Mouse (Mus musculus) kidney, adult 2 months (tissue): Measurements from ENCODE around the gene Nfasc. TPM values are rescaled to one million over a fixed set of nuclear protein-coding genes. Genes with fewer than 3 reads are reported as not detected.

ENCODE experiments used
- DNase-seq: peaks from one replicate; pipeline ENCODE4 v3.0.0; 2021
- H3K27ac ChIP-seq: fragments of 200-500 bp; 2 replicates; pipeline ENCODE4 v1.5.1; 2012; ENCODE audit warnings: low read depth, low read length, control low read depth, inconsistent platforms; ENCODE audit not compliant: insufficient read depth
- H3K27me3 ChIP-seq: fragments of 200-500 bp; replicated peaks from 2 replicates; pipeline ENCODE4 v1.6.1; 2012; ENCODE audit warnings: mild to moderate bottlenecking, moderate library complexity, low read length, inconsistent platforms; ENCODE audit not compliant: control insufficient read depth, insufficient read depth
- H3K36me3 ChIP-seq: fragments of 200-500 bp; 2 replicates; pipeline ENCODE4 v1.6.1; 2012; ENCODE audit warnings: mild to moderate bottlenecking, moderate library complexity, low read length, inconsistent platforms; ENCODE audit not compliant: control insufficient read depth, insufficient read depth
- H3K4me1 ChIP-seq: fragments of 200-500 bp; 2 replicates; pipeline ENCODE4 v1.6.1; 2011; ENCODE audit warnings: low read length; ENCODE audit not compliant: control insufficient read depth, insufficient read depth
- H3K4me3 ChIP-seq: fragments of 200-500 bp; 2 replicates; pipeline ENCODE4 v1.5.1; 2011; ENCODE audit warnings: mild to moderate bottlenecking, low read depth, low read length, control low read depth; ENCODE audit not compliant: insufficient read depth
- CTCF ChIP-seq: fragments of 200-500 bp; conservative IDR thresholded peaks from 2 replicates; pipeline ENCODE4 v1.5.1; 2011; ENCODE audit warnings: low read depth, mild to moderate bottlenecking, control low read depth, low read length, moderate library complexity, mixed read lengths; ENCODE audit not compliant: insufficient read depth, insufficient read length
- POLR2A ChIP-seq: fragments of 200-500 bp; IDR thresholded peaks from one replicate; pipeline ENCODE4 v1.6.1; 2011; ENCODE audit warnings: low read depth, low read length, control low read depth
- WGBS: fragments of 180-500 bp; shearing (Covaris S2); methylation state at CpG from one replicate; pipeline ENCODE4 v1.1.7; 2018; 5-methylcytosine and 5-hydroxymethylcytosine counted together
- polyA plus RNA-seq: library from polyadenylated mRNA; depleted of rRNA; stranded (reverse); fragments of >200 nt; gene quantifications from 2 replicates; pipeline ENCODE4 v1.2.3, GENCODE M21; 2012

Gene Nfasc
- polyA plus RNA-seq, 1 experiment, result 0.20 TPM

DNA sequence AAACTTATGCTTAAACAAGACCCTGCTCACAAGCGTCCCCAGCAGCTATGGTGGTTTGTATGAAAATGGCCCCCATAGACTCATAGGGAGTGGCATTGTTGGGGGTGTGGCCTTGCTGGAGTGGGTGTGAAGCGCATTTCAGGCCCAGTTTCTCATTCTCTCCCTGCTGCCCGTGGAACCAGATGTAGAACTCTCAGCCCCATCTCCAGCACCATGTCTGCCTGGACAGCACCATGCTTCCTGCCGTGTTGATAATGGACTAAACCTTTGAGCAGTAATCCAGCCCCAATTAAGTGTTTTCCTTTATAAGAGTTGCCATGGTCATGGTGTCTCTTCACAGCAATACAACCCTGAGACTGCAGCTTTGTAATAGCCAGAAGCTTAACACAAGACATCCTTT, 13.6 kb upstream of the Nfasc start:
- no peaks in the 10 kb centered on the region for H3K36me3 ChIP-seq
- no peaks in the 10 kb centered on the region for H3K27me3 ChIP-seq
- 55% methylated on average over 4 of the region's 4 CpGs for WGBS
- DNase-seq, result no peak
- no peaks in the 10 kb centered on the region for H3K4me1 ChIP-seq
- H3K4me3 ChIP-seq, result no peak overlapping the region
- TF ChIP-seq POLR2A (no peak), CTCF (no peak)
- no peak overlapping the region for H3K27ac ChIP-seq

DNA sequence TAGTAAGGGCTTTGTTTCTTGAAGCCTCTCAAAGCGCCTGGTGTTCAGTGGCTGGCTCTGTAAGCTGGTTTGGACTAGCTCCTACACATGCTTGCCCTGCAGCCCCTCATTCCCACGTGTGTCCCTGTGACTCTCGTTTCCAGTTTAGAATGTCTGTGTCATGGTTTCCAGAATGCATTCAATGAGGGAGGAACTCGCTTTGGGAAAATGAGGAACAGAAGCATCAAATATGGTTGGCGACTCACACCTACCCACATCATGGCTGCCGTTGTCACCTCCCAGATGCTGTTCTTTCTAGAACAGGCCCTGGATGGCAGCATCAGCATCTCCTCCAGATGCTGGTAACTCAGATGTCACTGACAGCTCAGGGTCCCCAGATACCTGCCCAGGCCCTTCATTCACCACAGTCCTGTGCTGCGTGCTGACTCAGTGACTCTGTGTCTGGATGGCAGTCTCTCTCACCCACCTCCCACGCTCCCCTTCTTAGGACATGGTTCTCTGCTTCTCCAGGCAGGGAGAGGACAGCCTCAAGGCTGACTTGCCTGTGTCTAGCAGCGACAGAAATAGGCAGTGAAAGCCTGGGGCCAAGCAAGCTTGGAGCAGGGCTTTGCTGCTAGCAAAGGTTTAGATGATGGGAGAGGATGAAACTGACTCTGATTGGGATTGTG, 7.8 kb upstream of the Nfasc start:
- Histone ChIP-seq H3K36me3 (no peaks in the 10 kb centered on the region), H3K4me1 (no peaks in the 10 kb centered on the region), H3K4me3 (no peak overlapping the region), H3K27ac (no peak overlapping the region), H3K27me3 (no peaks in the 10 kb centered on the region)
- 69% methylated on average over 9 of the region's 9 CpGs for WGBS
- TF ChIP-seq POLR2A, result no peak
- no peak for TF ChIP-seq CTCF
- no peak for DNase-seq

DNA sequence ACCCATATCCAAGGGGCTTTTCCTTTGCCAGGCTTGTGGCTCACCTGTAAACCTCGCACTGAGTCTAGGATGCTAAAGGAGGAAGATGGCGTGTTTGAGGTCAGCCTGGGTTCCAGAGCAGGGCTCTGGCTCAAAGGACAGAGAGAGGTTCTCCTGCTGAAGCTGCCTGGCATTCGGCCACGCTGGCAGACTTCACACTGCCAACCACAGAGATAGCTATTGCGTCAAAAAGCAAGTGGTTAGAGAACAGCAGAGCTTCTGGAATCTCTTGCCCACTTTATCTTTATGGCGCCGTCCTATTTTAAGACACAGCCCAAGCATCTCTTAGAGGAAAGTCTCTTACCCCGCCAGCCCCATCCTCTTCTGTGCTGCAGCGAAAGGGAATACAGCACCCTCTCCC, 4.7 kb upstream of the Nfasc start:
- Histone ChIP-seq H3K4me1 (no peaks in the 10 kb centered on the region), H3K36me3 (no peaks in the 10 kb centered on the region), H3K4me3 (no peak overlapping the region), H3K27me3 (no peaks in the 10 kb centered on the region), H3K27ac (no peak overlapping the region)
- WGBS, result 91% methylated on average over 9 of the region's 9 CpGs
- TF ChIP-seq POLR2A, result no peak
- TF ChIP-seq CTCF, result no peak
- DNase-seq, result no peak

DNA sequence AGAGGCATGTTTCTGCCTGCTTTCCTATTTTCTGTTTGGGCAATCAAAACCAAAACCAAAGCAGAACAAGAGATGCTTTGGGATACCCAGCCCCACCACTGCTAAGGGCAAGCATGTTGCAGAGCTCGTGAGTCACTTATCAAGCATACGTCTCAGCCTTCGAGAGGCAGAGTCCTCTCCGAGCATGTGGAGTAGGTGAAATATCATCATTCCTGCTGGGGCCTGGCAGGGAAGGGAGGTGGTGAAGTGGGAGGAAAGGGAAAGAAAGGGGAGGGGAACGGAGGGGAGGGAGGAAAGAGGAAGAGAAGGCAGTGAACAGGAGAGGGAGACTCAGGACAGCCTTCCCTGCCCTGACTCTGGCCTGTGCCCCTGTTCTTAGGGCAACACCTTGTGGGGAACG, 4.0 kb upstream of the Nfasc start:
- WGBS, result 67% methylated on average over 6 of the region's 6 CpGs
- TF ChIP-seq CTCF (no peak), POLR2A (no peak)
- no peak overlapping the region for H3K27ac ChIP-seq
- H3K4me3 ChIP-seq, result no peak overlapping the region
- no peak for DNase-seq
- H3K4me1 ChIP-seq, result no peaks in the 10 kb centered on the region
- no peaks in the 10 kb centered on the region for H3K36me3 ChIP-seq
- H3K27me3 ChIP-seq, result no peaks in the 10 kb centered on the region

DNA sequence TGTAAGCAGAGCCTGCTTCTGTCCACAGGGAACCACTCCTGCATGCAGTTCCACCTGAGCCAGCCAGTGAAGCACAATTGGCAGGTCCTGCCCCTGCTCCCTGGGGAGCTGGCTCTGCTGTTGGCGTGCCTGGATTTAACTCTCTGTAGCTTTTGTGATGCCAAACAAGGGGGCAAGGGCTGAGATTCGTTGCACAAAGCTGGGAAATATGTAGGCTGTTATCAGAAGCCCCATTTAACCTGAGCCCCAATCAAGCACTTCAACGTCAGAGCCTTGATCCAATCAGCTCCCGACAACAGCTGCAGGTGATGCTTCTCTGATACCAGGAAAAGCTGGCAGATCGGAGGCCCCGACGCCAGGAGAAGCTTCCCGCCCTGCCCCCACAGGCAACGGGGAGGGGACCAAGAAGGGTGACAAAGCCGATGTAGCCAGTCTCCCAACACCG, 2.5 kb downstream of the Nfasc start:
- TF ChIP-seq POLR2A (no peak), CTCF (no peak)
- no peaks in the 10 kb centered on the region for H3K4me1 ChIP-seq
- no peak for DNase-seq
- H3K27ac ChIP-seq, result no peak overlapping the region
- WGBS, result 2% methylated on average over 11 of the region's 11 CpGs
- no peaks in the 10 kb centered on the region for H3K27me3 ChIP-seq
- no peaks in the 10 kb centered on the region for H3K36me3 ChIP-seq
- H3K4me3 ChIP-seq, result no peak overlapping the region

DNA sequence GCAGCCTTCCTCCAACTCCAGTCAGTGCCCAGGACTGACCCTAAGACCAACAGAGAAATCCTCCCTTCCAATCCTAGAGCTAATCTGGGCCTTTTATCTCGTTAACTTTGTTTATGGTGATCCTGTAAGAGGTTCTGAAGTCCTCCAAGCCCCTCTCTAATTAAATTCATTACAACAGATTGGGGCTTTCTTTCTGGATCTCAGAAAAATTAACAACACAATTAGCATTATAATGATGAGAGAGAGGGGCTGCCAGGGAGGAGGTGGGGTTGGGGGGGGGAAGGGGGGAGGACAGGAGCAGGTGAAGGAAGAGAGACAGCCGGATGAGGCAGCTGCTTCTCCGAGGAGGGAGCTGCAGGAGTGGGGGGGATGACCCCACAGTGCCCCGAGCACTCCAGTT, 5.4 kb downstream of the Nfasc start:
- no peak for DNase-seq
- 7% methylated on average over 4 of the region's 4 CpGs for WGBS
- H3K4me1 ChIP-seq, result no peaks in the 10 kb centered on the region

DNA sequence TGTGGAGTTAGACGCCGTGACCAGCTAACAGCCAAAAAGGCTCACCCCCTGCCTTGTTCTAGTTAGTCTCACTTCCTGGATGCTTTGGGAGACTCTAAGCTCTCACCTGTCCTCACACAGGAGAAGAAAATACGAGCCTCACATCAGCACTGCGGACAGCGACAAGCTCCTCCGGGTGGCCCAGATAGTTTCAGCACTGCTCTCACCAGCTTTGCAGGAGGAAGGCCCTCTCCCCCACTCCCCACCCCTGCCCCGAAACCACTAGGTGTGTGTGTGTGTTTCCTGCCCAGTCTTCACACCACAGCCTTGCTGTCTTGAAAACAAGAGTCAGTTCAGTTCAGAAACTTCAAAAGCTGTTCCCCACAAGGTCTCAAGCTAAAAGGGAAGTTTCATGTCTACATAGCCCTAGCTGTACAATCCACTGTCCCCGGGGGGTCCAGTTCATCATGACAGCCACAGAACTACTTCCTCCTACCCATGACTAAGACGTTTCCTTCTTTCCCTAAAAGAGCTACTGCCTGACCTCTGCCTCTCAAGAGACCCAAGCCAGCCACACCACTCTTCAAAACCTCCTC, 7.6 kb downstream of the Nfasc start:
- TF ChIP-seq POLR2A, result no peak
- no peak for TF ChIP-seq CTCF
- 33% methylated on average over 9 of the region's 9 CpGs for WGBS
- no peak overlapping the region for H3K4me3 ChIP-seq
- H3K4me1 ChIP-seq, result no peaks in the 10 kb centered on the region
- H3K27me3 ChIP-seq, result no peaks in the 10 kb centered on the region
- no peak for DNase-seq
- H3K36me3 ChIP-seq, result no peaks in the 10 kb centered on the region
- H3K27ac ChIP-seq, result no peak overlapping the region

More for the DNA sequence above, 5.4 kb downstream of the Nfasc start:
- Histone ChIP-seq H3K4me3 (no peak overlapping the region), H3K27ac (no peak overlapping the region), H3K27me3 (no peaks in the 10 kb centered on the region), H3K36me3 (no peaks in the 10 kb centered on the region)
- TF ChIP-seq POLR2A, result no peak
- no peak for TF ChIP-seq CTCF
